Mouse (Mus musculus): ENCODE data around the gene Srm.

- TF ChIP-seq NELFE (IDR thresholded peaks at IDR 0.05; ENCODE audit: low read depth, low read length) (no peak), GABPA (IDR thresholded peaks at IDR 0.05; ENCODE audit: low read depth, low read length) (no peak), MAZ (IDR thresholded peaks at IDR 0.05; ENCODE audit: low read depth, low read length) (no peak), POLR2AphosphoS5 (IDR thresholded peaks at IDR 0.05; ENCODE audit: borderline replicate concordance, low read depth, low read length) (no peak), ELF1 (IDR thresholded peaks at IDR 0.05; ENCODE audit: low read depth, low read length) (no peak), UBTF (IDR thresholded peaks at IDR 0.05; ENCODE audit: borderline replicate concordance, insufficient read depth, low read depth, low read length) (no peak)
These were observed 13.3 kb downstream of the Srm start for GRCm38 (mm10) chr4:148604541-148605165.

All from MEL (cell line).